Comparison of ENCODE assay signal across 9 mouse cellular contexts in genomic region chr5:64807159-64807558, GRCm38 (mm10). TPM values are rescaled to one million over a fixed set of nuclear protein-coding genes. Genes with fewer than 3 reads are reported as not detected.
DNase-seq lines count a peak whose midpoint lies in the region; ATAC-seq and TF ChIP-seq lines count a peak whose summit lies in the region.
"Had no signal": no experiment of that assay in that cellular context is flagged by ENCODE, and none has a peak within 500 bp of the region (broad histone marks: within the 10 kb centered on the region; RNA-seq: fewer than 3 reads in every experiment).

No protein-coding gene starts in this region.

- 0 out of 2 replicates have a peak overlapping the region, but pooled peaks have one; percentile 5 for H3K4me2 ChIP-seq in forebrain, embryonic 11.5 days (ENCODE audit: low read depth, low read length, severe bottlenecking)
- H3K4me2 ChIP-seq in forebrain, postnatal 0 days (ENCODE audit: low read depth): no peak overlapping the region
- H3K4me2 ChIP-seq in forebrain, embryonic 14.5 days (ENCODE audit: low read length): peak overlapping the region; percentile 14; the same call in 1 of the 2 replicates
- H3K4me2 ChIP-seq in myocyte (ENCODE audit: low read depth): peak overlapping the region; percentile 91

- H3K4me1 ChIP-seq in forebrain, embryonic 11.5 days (replicated peaks; ENCODE audit: control insufficient read depth, insufficient read depth, low read length): peaks cover 37% of the 10 kb centered on the region
- peaks cover 11% of the 10 kb centered on the region; the same call in 1 of the 2 replicates for H3K4me1 ChIP-seq in forebrain, postnatal 0 days (ENCODE audit: insufficient read depth)
- peaks cover 40% of the 10 kb centered on the region for H3K4me1 ChIP-seq in forebrain, embryonic 14.5 days (ENCODE audit: control insufficient read depth, insufficient read depth, low read length)

- intact Hi-C loops in gastrocnemius, postnatal 14 days (cut with DNase I; ENCODE audit: low total_unique reads): no loop called here

- no peaks in the 10 kb centered on the region for H3K27me3 ChIP-seq in forebrain, embryonic 11.5 days (ENCODE audit: control insufficient read depth, insufficient read depth, low read length)
- no peaks in the 10 kb centered on the region for H3K27me3 ChIP-seq in forebrain, postnatal 0 days (ENCODE audit: insufficient read depth, low read length)
- no peaks in the 10 kb centered on the region for H3K27me3 ChIP-seq in forebrain, embryonic 14.5 days (replicated peaks; ENCODE audit: control insufficient read depth, insufficient read depth, low read length)
- H3K27me3 ChIP-seq in myocyte (ENCODE audit: control insufficient read depth, insufficient read depth, insufficient read length): no peaks in the 10 kb centered on the region
- H3K27me3 ChIP-seq: hindbrain, embryonic 15.5 days had no signal

- H3ac ChIP-seq in myocyte (ENCODE audit: control insufficient read depth, insufficient read length): no peak overlapping the region

- WGBS in forebrain, embryonic 11.5 days: 63% methylated on average over 3 of the region's 3 CpGs
- WGBS in forebrain, postnatal 0 days: 58% methylated on average over 3 of the region's 3 CpGs
- 56% methylated on average over 3 of the region's 3 CpGs for WGBS in forebrain, embryonic 14.5 days

- H3K9me3 ChIP-seq in forebrain, embryonic 11.5 days (ENCODE audit: control insufficient read depth, low read length): no peaks in the 10 kb centered on the region
- H3K9me3 ChIP-seq in forebrain, postnatal 0 days (ENCODE audit: low read length): no peaks in the 10 kb centered on the region
- no peaks in the 10 kb centered on the region for H3K9me3 ChIP-seq in forebrain, embryonic 14.5 days (replicated peaks; ENCODE audit: control insufficient read depth, low read length)
- H3K9me3 ChIP-seq: hindbrain, embryonic 15.5 days had no signal

- no peak for ATAC-seq in forebrain, embryonic 11.5 days (replicated peaks; ENCODE audit: low FRiP score)
- no peak for ATAC-seq in forebrain, postnatal 0 days
- ATAC-seq in forebrain, embryonic 14.5 days: no peak

- no peak for TF ChIP-seq POLR2A in myocyte (IDR thresholded peaks at IDR 0.05; ENCODE audit: insufficient read length, low read depth)

- no peak overlapping the region for H3K27ac ChIP-seq in forebrain, embryonic 11.5 days (ENCODE audit: low read depth, low read length)
- no peak overlapping the region for H3K27ac ChIP-seq in forebrain, postnatal 0 days (ENCODE audit: low read depth, low read length)
- peak overlapping the region; percentile 99 for H3K27ac ChIP-seq in layer of hippocampus, adult 2 months
- H3K27ac ChIP-seq in forebrain, embryonic 14.5 days (ENCODE audit: low read depth, low read length): no peak overlapping the region

- DNase-seq in forebrain, embryonic 11.5 days (ENCODE audit: low spot score): no peak
- DNase-seq in forebrain, postnatal 0 days: no peak
- no peak for DNase-seq in layer of hippocampus, adult 2 months (ENCODE audit: low spot score in 2 of 2)
- DNase-seq in layer of hippocampus, postnatal 14 days (ENCODE audit: low spot score in 2 of 2): no peak
- no peak for DNase-seq in forebrain, embryonic 14.5 days (ENCODE audit: low spot score)
- DNase-seq in gastrocnemius, postnatal 14 days: no peak
- DNase-seq in T-cell, adult 2 months (ENCODE audit: low spot score): no peak

- no peak overlapping the region for H3K9ac ChIP-seq in forebrain, embryonic 11.5 days (ENCODE audit: low read length)
- H3K9ac ChIP-seq in forebrain, postnatal 0 days: no peak overlapping the region
- no peak overlapping the region for H3K9ac ChIP-seq in forebrain, embryonic 14.5 days (ENCODE audit: low read length)
- H3K9ac ChIP-seq: hindbrain, embryonic 15.5 days had no signal

- H3K36me3 ChIP-seq in forebrain, embryonic 11.5 days (ENCODE audit: control insufficient read depth, insufficient read depth, low read length): 0 out of 2 replicates have a peak, but pooled peaks cover 2% of the 10 kb centered on the region
- no peaks in the 10 kb centered on the region for H3K36me3 ChIP-seq in forebrain, postnatal 0 days (ENCODE audit: insufficient read depth)
- no peaks in the 10 kb centered on the region for H3K36me3 ChIP-seq in forebrain, embryonic 14.5 days (ENCODE audit: control insufficient read depth, insufficient read depth, low read length)
- peaks cover 9% of the 10 kb centered on the region for H3K36me3 ChIP-seq in myocyte (ENCODE audit: control insufficient read depth, insufficient read depth)
- H3K36me3 ChIP-seq: hindbrain, embryonic 15.5 days had no signal

- H3K4me3 ChIP-seq in forebrain, embryonic 11.5 days (ENCODE audit: low read depth, low read length): no peak overlapping the region
- no peak overlapping the region for H3K4me3 ChIP-seq in forebrain, postnatal 0 days (ENCODE audit: low read depth, low read length)
- H3K4me3 ChIP-seq in layer of hippocampus, adult 2 months: no peak overlapping the region
- no peak overlapping the region for H3K4me3 ChIP-seq in forebrain, embryonic 14.5 days (ENCODE audit: low read depth, low read length)
- H3K4me3 ChIP-seq in myocyte: peak overlapping the region; percentile 63
- H3K4me3 ChIP-seq: hindbrain, embryonic 15.5 days had no signal

- no peak for TF ChIP-seq CTCF in forebrain, postnatal 0 days (IDR thresholded peaks at IDR 0.05; ENCODE audit: low read depth)
- no peak for TF ChIP-seq CTCF in layer of hippocampus, adult 2 months (conservative IDR thresholded peaks at IDR 0.05)

- H3K79me2 ChIP-seq in myocyte (ENCODE audit: control insufficient read depth, insufficient read depth): peaks cover 74% of the 10 kb centered on the region

TF ChIP-seq in myocyte, 11 proteins besides CTCF, POLR2A, EP300 and RAD21:
- no peak for TF ChIP-seq REST (IDR thresholded peaks at IDR 0.05; ENCODE audit: insufficient read depth, insufficient read length)
- TF ChIP-seq POLR2AphosphoS2 (IDR thresholded peaks at IDR 0.05; ENCODE audit: insufficient read length, low read depth): no peak
- no peak for TF ChIP-seq USF1 (IDR thresholded peaks at IDR 0.05; ENCODE audit: low read depth)
- no peak for TF ChIP-seq MYOD1 (IDR thresholded peaks at IDR 0.05; ENCODE audit: control insufficient read depth in 1 of 3, insufficient read length in 2 of 3, low read depth in 2 of 3)
- TF ChIP-seq E2F4 (IDR thresholded peaks at IDR 0.05; ENCODE audit: insufficient read depth): no peak
- no peak for TF ChIP-seq SRF (IDR thresholded peaks at IDR 0.05; ENCODE audit: control insufficient read depth, insufficient read length, low read depth)
- no peak for TF ChIP-seq TCF12 (IDR thresholded peaks at IDR 0.05; ENCODE audit: insufficient read depth, poor library complexity, severe bottlenecking)
- no peak for TF ChIP-seq CEBPB (IDR thresholded peaks at IDR 0.05; ENCODE audit: insufficient read depth, poor library complexity, severe bottlenecking)
TF ChIP-seq in myocyte: peak in this region for 0.

RNA-seq across cellular contexts. Expression of gene Klf3, which starts 4.0 kb away (rescaled TPM):
- polyA plus RNA-seq in forebrain, embryonic 11.5 days (2014; fragmentation: Nextera tagmentation; extraction: Ambion mirVana): 39.4 and 40.9 TPM in 2 replicates
- total RNA-seq in forebrain, postnatal 0 days (2014; rRNA removed): 10.1 and 14.8 TPM in 2 replicates
- 29.7 and 33.7 TPM in 2 replicates for polyA plus RNA-seq in forebrain, postnatal 0 days (2015; fragmentation: Nextera tagmentation; extraction: Ambion mirVana)
- 10 to 100 TPM; 55.0 to 55.2 TPM for total RNA-seq in layer of hippocampus, adult 2 months (2021)
- 10 to 100 TPM; 46.4 TPM for total RNA-seq in layer of hippocampus, postnatal 14 days (2021)
- 19.3 and 24.3 TPM in 2 replicates for polyA plus RNA-seq in forebrain, embryonic 14.5 days (2014; fragmentation: Nextera tagmentation; extraction: Ambion mirVana)
- 27.4 TPM for polyA plus RNA-seq in myocyte (2012; fragmentation: generic; extraction: Trizol)
- 10 to 100 TPM; 23.7 to 26.6 TPM for total RNA-seq in gastrocnemius, postnatal 14 days (2021)
